Mouse (Mus musculus) bone marrow, adult 2 months (tissue): ENCODE results near the gene Apol7e.
"Not testable (repeated sequence)": the region's sequence is repeated elsewhere in the genome, so short reads cannot be mapped to it uniquely, and the experiment has no call there.

ENCODE experiments used
- CTCF ChIP-seq: fragments of 200-500 bp; IDR thresholded peaks from 2 replicates; pipeline ENCODE4 v1.5.1; 2011; ENCODE audit warnings: low read length, control low read depth; ENCODE audit not compliant: control insufficient read depth, insufficient read depth
- POLR2A ChIP-seq: fragments of 200-500 bp; IDR thresholded peaks from 2 replicates; pipeline ENCODE4 v1.6.1; 2011; ENCODE audit warnings: low read depth, mild to moderate bottlenecking, control low read depth, low read length, borderline replicate concordance; ENCODE audit not compliant: control insufficient read depth

DNA sequence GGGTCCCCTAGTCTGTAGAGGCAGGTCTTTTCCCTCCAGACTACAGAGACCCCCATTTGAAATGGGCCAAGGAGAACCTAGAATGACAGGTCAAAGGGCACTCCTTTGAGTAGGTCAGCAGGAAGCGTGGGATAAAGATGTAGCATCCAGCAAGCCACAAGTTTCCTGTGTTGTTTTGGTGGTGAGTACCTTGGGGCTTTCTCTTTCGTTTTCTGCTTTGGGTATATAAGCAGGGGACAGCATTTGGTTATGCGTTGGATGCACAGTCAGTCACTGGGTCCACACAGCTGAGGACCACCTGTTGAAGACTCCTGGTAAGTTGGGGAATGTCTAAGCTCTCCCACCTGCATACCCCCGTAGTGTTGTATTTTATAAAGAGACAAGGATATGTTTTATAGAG is at the start of gene Apol7e:
- not testable (repeated sequence) for TF ChIP-seq CTCF, POLR2A
